Mouse (Mus musculus): ENCODE results near the gene Shb. TPM values are rescaled to one million over a fixed set of nuclear protein-coding genes. Genes with fewer than 3 reads are reported as not detected.

Gene Shb
- polyA plus RNA-seq, 1 experiment from 2014 or later: 1.2 TPM

DNA sequence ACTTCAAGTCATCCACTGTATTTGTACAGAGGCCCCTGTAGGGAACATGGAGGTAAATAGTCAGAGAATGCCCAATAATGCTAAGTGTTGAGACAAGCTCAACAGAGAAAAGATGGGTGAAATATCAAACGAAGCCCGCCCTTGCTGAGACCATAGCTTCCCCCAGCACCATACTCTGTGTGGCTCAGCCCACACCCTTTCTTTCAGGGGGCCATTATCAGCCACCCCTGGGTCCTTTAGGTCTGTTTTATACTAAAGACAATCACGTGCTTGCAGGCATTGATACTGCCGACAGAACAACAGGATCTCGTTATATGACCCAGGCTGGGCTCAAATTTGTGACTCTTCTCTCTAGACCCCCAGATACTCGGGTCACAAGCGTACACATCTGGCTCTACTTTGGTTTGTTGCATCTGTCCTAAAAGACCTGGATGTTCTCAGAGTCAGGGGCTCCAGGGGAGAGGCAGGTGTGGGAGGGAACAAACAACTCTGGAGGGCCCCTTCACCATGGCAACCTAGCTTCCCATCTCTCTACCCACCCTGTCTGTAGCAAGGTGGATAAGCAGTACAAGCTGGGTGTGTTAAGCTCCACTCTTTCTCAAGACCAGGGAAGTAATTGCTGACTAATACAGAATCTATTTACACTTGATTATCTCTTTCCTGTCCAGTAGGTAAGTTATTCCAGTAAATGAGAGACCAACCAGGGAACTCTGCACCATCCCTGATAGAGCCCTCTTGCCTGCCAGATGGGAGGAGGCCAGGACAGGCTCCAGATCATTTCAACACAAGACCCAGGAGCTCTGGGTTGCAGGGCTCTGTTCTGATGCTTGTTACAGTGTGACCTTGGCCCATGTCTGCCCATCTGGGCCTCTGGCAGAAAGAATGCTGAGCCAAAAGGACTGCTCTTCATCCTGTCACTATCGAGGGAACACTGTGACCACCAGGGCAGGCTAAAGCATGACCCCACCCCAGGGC lies 48.7 kb downstream of the Shb start:
- Histone ChIP-seq H3K4me1 (peaks cover 40% of the 10 kb centered on the region), H3K36me3 (no peaks in the 10 kb centered on the region), H3K27me3 (ENCODE audit: low read depth, poor library complexity, severe bottlenecking) (peaks cover 20% of the 10 kb centered on the region), H3K9me3 (replicated peaks) (no peaks in the 10 kb centered on the region), H3K27ac (replicated peaks) (0 out of 2 replicates have a peak overlapping the region, but pooled peaks have one; percentile 52), H3K4me3 (no peak overlapping the region)
- WGBS: 75% methylated on average over 8 of the region's 8 CpGs
- no peak for DNase-seq (ENCODE audit: low spot score)

DNA sequence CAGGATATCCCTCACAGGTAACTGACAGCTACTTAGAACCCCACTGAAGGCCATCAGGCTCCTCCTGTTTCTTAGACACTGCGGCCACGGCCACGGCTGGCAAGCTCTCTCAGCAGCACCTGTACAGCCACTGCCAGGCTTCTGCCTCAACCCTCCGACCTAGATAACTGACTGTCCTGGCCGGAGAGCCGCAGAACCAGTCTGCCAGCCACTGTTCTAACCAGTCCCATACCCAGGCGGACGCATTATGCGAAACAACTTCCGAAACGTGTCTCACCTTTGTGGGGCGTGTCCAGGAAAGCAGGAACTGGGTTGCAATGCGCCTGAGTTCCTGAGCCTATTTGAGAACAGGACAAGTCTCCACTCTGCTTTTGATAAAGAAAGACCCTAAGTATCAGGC lies 50.0 kb downstream of the Shb start:
- no peak overlapping the region for H3K27ac ChIP-seq (replicated peaks)
- DNase-seq (ENCODE audit: low spot score): no peak
- H3K4me3 ChIP-seq: no peak overlapping the region
- no peaks in the 10 kb centered on the region for H3K9me3 ChIP-seq (replicated peaks)
- peaks cover 15% of the 10 kb centered on the region for H3K27me3 ChIP-seq (ENCODE audit: low read depth, poor library complexity, severe bottlenecking)
- no peaks in the 10 kb centered on the region for H3K36me3 ChIP-seq
- 89% methylated on average over 13 of the region's 13 CpGs for WGBS
- H3K4me1 ChIP-seq: peaks cover 34% of the 10 kb centered on the region

DNA sequence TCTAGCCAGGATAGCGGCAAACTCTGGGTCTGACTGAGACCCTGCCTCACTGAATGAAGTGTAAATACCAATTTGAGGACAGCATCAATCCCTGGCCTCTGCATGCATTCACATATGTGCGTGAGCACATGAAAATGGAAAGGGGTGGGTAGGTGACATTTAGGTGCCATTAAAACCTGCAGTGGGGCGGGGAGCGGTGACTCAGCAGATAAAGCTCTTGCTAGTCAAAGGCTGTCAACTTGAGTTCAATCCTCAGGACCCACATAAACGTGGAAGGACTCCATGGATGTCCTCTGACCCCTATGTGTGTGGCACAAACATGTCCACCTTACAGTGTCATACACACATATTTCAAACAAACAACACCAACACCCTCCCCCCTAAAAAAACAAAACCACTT lies 50.8 kb downstream of the Shb start:
- Histone ChIP-seq H3K27ac (replicated peaks) (no peak overlapping the region), H3K4me1 (peaks cover 38% of the 10 kb centered on the region), H3K4me3 (no peak overlapping the region), H3K36me3 (no peaks in the 10 kb centered on the region), H3K27me3 (ENCODE audit: low read depth, poor library complexity, severe bottlenecking) (peaks cover 7% of the 10 kb centered on the region), H3K9me3 (replicated peaks) (no peaks in the 10 kb centered on the region)
- WGBS: 89% methylated on average over 5 of the region's 5 CpGs
- DNase-seq (ENCODE audit: low spot score): no peak

DNA sequence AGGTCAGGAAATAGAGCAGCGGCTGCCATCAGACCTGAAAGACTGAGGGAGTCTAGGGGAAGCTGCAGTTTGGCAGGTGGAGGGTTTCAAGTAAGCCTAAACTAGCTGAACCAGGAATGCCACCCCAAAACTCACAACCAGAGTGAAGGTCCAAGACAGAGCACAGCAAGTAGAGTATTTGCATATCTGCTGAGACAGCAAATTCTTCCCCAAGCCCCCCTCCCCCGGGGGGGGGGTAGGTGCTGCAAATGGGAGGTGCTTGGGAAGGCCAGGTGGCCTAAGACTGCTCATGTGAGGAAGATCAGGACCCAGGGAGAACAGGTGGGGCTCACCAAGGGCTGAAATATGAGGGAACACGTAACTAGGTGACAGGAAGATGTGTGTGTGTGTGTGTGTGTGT lies 51.7 kb downstream of the Shb start:
- no peak overlapping the region for H3K4me3 ChIP-seq
- no peaks in the 10 kb centered on the region for H3K36me3 ChIP-seq
- H3K9me3 ChIP-seq (replicated peaks): no peaks in the 10 kb centered on the region
- 70% methylated on average over 3 of the region's 3 CpGs for WGBS
- DNase-seq (ENCODE audit: low spot score): no peak
- no peak overlapping the region for H3K27ac ChIP-seq (replicated peaks)
- peaks cover 5% of the 10 kb centered on the region; the same call in 1 of the 2 replicates for H3K27me3 ChIP-seq (ENCODE audit: low read depth, poor library complexity, severe bottlenecking)
- peaks cover 43% of the 10 kb centered on the region for H3K4me1 ChIP-seq

DNA sequence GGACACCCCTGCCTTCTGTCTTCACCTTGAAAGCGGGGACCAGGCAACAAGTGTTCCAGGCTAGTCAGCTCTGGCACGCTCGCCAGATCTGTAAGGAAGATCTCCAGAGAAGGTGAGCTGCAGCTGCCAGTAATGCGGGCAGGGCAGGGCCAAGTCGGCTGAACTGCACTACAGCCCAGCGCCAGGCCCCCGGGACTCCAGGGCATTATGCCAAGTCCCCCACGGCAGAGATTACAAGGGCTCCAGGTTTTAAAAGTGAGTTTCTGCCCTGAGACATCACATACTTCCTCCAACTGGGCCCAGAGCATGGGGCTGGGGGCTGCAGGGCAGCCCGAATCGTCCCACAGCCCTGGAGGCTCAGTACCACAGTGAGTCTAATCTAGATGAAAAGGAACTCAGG lies 52.8 kb downstream of the Shb start:
- no peaks in the 10 kb centered on the region; the same call in 1 of the 2 replicates for H3K27me3 ChIP-seq (ENCODE audit: low read depth, poor library complexity, severe bottlenecking)
- peaks cover 44% of the 10 kb centered on the region for H3K4me1 ChIP-seq
- no peaks in the 10 kb centered on the region for H3K9me3 ChIP-seq (replicated peaks)
- 86% methylated on average over 10 of the region's 10 CpGs for WGBS
- H3K36me3 ChIP-seq: no peaks in the 10 kb centered on the region
- DNase-seq (ENCODE audit: low spot score): no peak
- H3K4me3 ChIP-seq: no peak overlapping the region
- peak overlapping the region; percentile 10; the same call in 1 of the 2 replicates for H3K27ac ChIP-seq (replicated peaks)

DNA sequence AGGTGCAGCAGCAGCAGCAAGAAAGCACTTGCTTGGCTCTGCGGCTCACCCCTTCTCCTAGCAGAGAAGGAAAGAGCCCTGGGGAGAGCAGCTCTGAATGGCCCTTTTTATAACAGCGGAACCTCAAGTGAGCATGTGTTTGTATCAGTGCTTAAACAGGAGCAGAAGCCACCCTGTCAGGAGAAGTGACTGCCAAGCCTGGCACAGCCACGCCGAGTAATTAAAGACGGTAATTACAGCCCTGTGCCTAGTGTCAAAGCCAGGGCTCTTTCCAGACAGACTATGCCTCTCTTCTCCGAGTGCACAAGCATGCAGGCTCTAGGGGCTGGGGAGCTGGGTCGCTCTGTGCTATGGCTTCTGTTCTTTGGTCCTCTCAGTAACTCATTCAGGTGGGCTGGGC lies 54.1 kb downstream of the Shb start:
- peaks cover 44% of the 10 kb centered on the region for H3K4me1 ChIP-seq
- 69% methylated on average over 7 of the region's 7 CpGs for WGBS
- H3K27ac ChIP-seq (replicated peaks): peak overlapping the region; percentile 42; the same call in 1 of the 2 replicates

DNA sequence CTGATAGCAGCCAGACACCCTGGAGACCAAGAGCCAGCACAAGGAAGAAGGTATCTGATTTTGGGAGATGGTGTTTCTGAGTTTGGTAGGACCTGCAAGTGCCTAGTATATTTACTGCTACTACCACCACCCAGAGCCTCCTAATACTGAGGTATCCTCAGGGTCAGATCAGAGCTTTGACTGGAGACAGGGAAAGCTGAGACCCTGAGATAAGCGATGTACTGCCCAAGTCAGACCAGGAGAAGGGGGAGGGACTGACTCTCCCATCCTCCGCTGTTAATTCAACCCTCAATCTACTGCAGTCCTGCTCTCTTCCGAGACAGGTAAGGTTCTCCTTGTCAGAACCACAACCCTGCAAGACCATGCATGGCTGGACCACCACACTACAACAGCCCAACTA lies 55.2 kb downstream of the Shb start:
- H3K27ac ChIP-seq (replicated peaks): no peak overlapping the region
- H3K4me1 ChIP-seq: peaks cover 55% of the 10 kb centered on the region
- no peaks in the 10 kb centered on the region for H3K36me3 ChIP-seq
- H3K27me3 ChIP-seq (ENCODE audit: low read depth, poor library complexity, severe bottlenecking): no peaks in the 10 kb centered on the region; the same call in 1 of the 2 replicates
- no peak overlapping the region for H3K4me3 ChIP-seq
- no peaks in the 10 kb centered on the region for H3K9me3 ChIP-seq (replicated peaks)
- DNase-seq (ENCODE audit: low spot score): no peak
- WGBS: 80% methylated on average over 3 of the region's 3 CpGs

More for the DNA sequence above, 54.1 kb downstream of the Shb start:
- Histone ChIP-seq H3K36me3 (no peaks in the 10 kb centered on the region), H3K4me3 (no peak overlapping the region), H3K27me3 (ENCODE audit: low read depth, poor library complexity, severe bottlenecking) (no peaks in the 10 kb centered on the region; the same call in 1 of the 2 replicates), H3K9me3 (replicated peaks) (no peaks in the 10 kb centered on the region)
- DNase-seq (ENCODE audit: low spot score): no peak

DNA sequence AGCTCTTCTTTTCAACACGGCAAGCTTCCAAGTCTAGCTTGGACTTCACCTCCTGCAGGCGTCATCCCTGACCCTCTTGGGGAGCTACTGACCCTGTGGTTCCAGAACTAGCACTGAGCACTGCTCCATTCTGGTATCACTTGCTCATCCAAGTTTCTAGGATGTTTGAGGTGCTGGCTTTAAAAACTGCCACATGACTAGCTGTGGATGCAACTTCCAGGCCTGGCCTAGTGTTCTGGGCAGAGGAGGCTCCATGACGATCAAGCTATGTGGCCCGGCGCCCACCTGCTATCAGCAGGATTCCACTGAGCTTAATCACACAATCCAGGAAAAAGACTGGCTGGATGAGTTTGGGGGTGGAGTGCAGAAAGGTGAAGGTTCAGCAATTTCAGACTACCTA lies 57.4 kb downstream of the Shb start:
- Histone ChIP-seq H3K36me3 (no peaks in the 10 kb centered on the region), H3K27me3 (ENCODE audit: low read depth, poor library complexity, severe bottlenecking) (no peaks in the 10 kb centered on the region; the same call in 1 of the 2 replicates), H3K4me1 (peaks cover 58% of the 10 kb centered on the region), H3K27ac (replicated peaks) (no peak overlapping the region), H3K4me3 (no peak overlapping the region), H3K9me3 (replicated peaks) (no peaks in the 10 kb centered on the region)
- no peak for DNase-seq (ENCODE audit: low spot score)
- WGBS: 93% methylated on average over 5 of the region's 5 CpGs

DNA sequence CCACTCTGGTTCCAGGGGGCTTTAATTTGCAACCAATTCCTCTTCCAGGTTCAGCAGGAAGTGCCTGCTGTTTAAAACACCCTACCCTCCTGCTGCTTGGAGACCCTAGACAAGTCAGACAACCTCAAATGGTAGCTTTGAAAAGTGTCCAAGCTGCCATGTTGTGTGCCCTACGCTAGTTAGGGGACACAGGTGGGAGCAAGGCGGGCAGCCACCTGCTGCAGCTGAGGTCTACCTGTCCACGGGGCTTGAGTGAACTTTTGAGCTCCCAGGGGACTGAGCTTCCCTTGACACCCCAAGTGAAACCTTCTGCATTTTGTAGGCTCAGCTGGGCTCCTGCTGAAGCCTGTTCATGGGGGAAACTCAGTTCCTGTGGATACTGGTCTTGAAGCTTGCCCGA lies 58.1 kb downstream of the Shb start:
- DNase-seq (ENCODE audit: low spot score): no peak
- H3K9me3 ChIP-seq (replicated peaks): no peaks in the 10 kb centered on the region
- H3K27me3 ChIP-seq (ENCODE audit: low read depth, poor library complexity, severe bottlenecking): no peaks in the 10 kb centered on the region
- 0 out of 2 replicates have a peak overlapping the region, but pooled peaks have one; percentile 77 for H3K27ac ChIP-seq (replicated peaks)
- H3K4me1 ChIP-seq: peaks cover 55% of the 10 kb centered on the region
- WGBS: 89% methylated on average over 4 of the region's 4 CpGs
- H3K36me3 ChIP-seq: no peaks in the 10 kb centered on the region
- no peak overlapping the region for H3K4me3 ChIP-seq

DNA sequence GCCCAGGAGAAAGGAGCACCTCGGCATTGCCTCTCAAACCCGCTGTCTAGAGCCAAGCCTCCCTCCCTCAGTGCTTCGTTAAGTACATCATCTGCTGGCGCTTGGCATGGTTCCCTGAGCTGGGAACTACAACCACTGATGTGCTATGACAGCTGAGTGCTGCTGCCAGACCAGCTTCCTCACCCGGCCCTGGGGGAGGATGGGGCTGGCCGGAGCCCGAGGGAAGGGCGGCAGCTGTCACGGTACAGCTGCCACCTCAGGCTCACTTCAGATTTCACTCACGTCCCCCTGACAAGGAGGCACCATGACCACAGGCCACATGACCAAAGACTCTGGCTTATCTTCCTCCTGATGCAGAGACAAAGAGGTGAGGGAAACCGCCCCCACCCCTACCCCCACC lies 59.1 kb downstream of the Shb start:
- Histone ChIP-seq H3K4me3 (no peak overlapping the region), H3K36me3 (no peaks in the 10 kb centered on the region), H3K27me3 (ENCODE audit: low read depth, poor library complexity, severe bottlenecking) (no peaks in the 10 kb centered on the region), H3K27ac (replicated peaks) (peak overlapping the region; percentile 77), H3K4me1 (peaks cover 57% of the 10 kb centered on the region), H3K9me3 (replicated peaks) (no peaks in the 10 kb centered on the region)
- DNase-seq (ENCODE audit: low spot score): peak; percentile 35
- 61% methylated on average over 11 of the region's 11 CpGs for WGBS

DNA sequence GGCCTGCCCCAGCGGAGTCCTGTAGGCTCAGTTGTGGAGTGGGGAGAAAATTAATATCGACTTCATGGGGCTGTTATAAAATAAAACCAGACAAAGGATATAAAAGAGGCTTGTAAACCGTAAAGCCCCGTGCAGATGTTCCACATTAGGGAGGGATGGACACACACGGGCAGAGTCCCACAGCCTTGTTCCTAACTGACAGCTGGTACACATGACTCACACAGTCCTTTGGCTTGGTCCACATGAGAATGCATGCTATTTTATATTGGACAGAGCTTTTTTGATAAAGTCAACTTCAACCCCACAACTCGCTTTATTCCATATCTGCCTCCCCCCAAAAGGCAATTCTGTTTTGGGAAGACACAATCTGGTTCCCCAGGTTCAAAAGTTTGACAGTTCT lies 59.6 kb downstream of the Shb start:
- no peaks in the 10 kb centered on the region for H3K9me3 ChIP-seq (replicated peaks)
- DNase-seq (ENCODE audit: low spot score): no peak
- no peaks in the 10 kb centered on the region for H3K27me3 ChIP-seq (ENCODE audit: low read depth, poor library complexity, severe bottlenecking)
- peaks cover 60% of the 10 kb centered on the region for H3K4me1 ChIP-seq
- no peak overlapping the region for H3K4me3 ChIP-seq
- 84% methylated on average over 6 of the region's 6 CpGs for WGBS
- H3K36me3 ChIP-seq: no peaks in the 10 kb centered on the region
- H3K27ac ChIP-seq (replicated peaks): peak overlapping the region; percentile 77

DNA sequence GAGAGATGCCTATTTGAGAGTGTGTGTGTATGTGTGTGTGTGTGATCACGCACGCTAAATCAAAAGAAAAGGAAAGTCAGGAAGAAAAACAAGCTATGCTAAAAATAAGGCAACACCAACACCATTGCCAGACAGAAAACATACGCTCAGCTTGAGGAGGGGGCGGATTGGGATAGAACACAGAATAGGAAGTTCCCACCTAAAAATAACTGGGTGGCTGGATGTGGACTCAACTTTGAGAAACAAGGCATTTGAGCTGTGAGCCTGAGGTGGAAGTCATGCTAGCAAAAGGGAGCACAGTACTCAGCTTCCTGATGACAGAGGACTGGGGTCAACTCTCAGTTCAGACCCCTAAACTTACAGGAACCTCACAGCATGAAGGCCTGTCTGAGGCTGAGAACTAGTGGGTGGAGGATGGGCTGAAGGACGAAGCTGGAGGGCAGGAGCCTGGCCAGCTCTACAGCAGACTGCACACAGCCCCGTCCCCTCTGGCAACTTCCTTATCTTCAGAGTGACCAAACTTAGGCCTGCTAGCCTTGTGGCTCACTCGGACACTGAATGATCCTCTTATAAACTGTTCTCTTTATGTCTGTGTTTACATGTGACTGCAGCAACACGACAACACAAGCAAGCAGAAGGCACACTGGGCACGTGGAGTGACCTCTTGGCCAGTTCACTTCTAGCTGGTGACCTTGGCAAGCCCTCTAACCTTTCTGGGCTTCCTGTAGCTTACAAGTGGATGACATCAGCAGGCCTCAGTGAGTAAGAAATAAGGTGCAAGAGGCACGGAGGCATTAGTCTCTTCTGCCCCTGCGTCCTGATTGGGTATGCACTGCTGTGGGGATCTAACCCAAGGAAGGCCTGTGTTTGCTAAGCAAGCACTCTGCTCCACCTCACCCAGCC lies 60.4 kb downstream of the Shb start:
- Histone ChIP-seq H3K27ac (replicated peaks) (peak overlapping the region; percentile 53), H3K4me3 (no peak overlapping the region), H3K36me3 (no peaks in the 10 kb centered on the region), H3K27me3 (ENCODE audit: low read depth, poor library complexity, severe bottlenecking) (no peaks in the 10 kb centered on the region), H3K9me3 (replicated peaks) (no peaks in the 10 kb centered on the region), H3K4me1 (peaks cover 64% of the 10 kb centered on the region)
- 69% methylated on average over 11 of the region's 11 CpGs for WGBS
- DNase-seq (ENCODE audit: low spot score): no peak
